Mouse (Mus musculus) neural tube, embryonic 12.5 days (tissue): ENCODE measurements around the gene Adi1. TPM values are rescaled to one million over a fixed set of nuclear protein-coding genes. Genes with fewer than 3 reads are reported as not detected.

Experiments
- ATAC-seq: fragments of 200-750 bp; cut with Nextera tagmentation; 2 replicates; pipeline ENCODE4 v1.8.0; 2017; ENCODE audit warnings: low read depth, mild to moderate bottlenecking, moderate TSS enrichment, moderate library complexity; ENCODE audit not compliant: low FRiP score
- H3K27ac ChIP-seq: fragments of 300-500 bp; sonication (generic); 2 replicates; pipeline ENCODE4 v1.5.1; 2016
- H3K27me3 ChIP-seq: fragments of 300-500 bp; sonication (generic); replicated peaks from 2 replicates; pipeline ENCODE4 v1.6.1; 2016; ENCODE audit warnings: mild to moderate bottlenecking
- H3K36me3 ChIP-seq: fragments of 300-500 bp; sonication (generic); 2 replicates; pipeline ENCODE4 v1.6.1; 2016; ENCODE audit warnings: mild to moderate bottlenecking
- H3K4me1 ChIP-seq: fragments of 300-500 bp; sonication (generic); 2 replicates; pipeline ENCODE4 v1.6.1; 2016
- H3K4me2 ChIP-seq: fragments of 300-500 bp; sonication (generic); replicated peaks from 2 replicates; pipeline ENCODE4 v1.6.1; 2016; ENCODE audit warnings: mild to moderate bottlenecking
- H3K4me3 ChIP-seq: fragments of 300-500 bp; sonication (generic); 2 replicates; pipeline ENCODE4 v1.5.1; 2016
- H3K9ac ChIP-seq: fragments of 300-500 bp; sonication (generic); 2 replicates; pipeline ENCODE4 v1.6.1; 2016; ENCODE audit warnings: mild to moderate bottlenecking
- H3K9me3 ChIP-seq: fragments of 300-500 bp; sonication (generic); 2 replicates; pipeline ENCODE4 v1.6.1; 2016; ENCODE audit warnings: mild to moderate bottlenecking
- WGBS: fragments of 180-500 bp; shearing (Covaris S2); methylation state at CpG from one replicate; pipeline ENCODE4 v1.1.7; 2016; 5-methylcytosine and 5-hydroxymethylcytosine counted together
- polyA plus RNA-seq: library from polyadenylated mRNA; unstranded; fragments of >200 nt; fragmentation: Nextera tagmentation; extraction: Ambion mirVana; gene quantifications from 2 replicates; pipeline ENCODE4 v1.2.1, GENCODE M21; 2016

Gene Adi1
- polyA plus RNA-seq: 35.1 and 36.7 TPM in 2 replicates

DNA sequence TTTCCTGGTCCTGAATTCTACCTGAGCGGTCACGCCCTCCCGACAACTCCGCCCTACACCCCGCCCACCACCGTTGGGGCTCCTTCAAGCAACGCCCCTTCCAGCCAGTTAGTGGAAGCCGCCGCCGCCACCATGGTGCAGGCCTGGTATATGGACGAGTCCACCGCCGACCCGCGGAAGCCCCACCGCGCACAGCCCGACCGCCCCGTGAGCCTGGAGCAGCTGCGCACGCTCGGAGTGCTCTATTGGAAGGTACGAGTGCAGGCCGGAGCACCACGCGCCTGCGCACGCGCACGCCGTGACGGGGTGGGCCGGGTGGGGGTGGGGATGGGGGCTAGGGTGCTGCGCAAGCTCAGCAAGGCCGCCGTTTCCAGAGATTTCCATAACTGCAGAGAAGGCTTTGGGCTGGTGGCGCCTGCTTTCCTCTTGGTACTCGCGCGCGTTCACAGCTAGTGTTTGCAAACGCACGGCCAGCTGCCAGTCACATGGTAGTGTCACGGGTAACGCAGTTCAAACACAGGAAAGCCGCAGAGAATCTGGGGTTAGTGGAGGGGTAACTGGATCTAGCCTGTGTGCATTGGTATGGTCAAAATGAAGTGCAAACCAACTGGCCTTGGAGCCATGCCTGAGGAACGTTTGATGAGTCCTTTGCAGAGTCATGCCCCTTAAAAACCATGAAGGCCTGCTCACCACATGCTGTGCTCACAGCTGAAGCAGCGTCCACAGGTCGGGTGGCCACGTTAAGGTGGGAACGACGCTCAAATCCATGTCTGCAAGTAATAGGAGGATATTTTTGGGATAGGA, at the start of gene Adi1:
TSS of gene Adi1 (plus strand) at position 111 of the 804 bp plus-strand sequence.
- no peaks in the 10 kb centered on the region for H3K36me3 ChIP-seq
- peak; percentile 96 for ATAC-seq
- peak within 1 kb of the TSS; percentile 28 for H3K27ac ChIP-seq
- peak within 1 kb of the TSS; percentile 43 for H3K4me3 ChIP-seq
- no peaks in the 10 kb centered on the region for H3K27me3 ChIP-seq
- H3K4me1 ChIP-seq: peaks cover 8% of the 10 kb centered on the region
- H3K9ac ChIP-seq: peak within 1 kb of the TSS; percentile 52; the same call in 1 of the 2 replicates
- H3K4me2 ChIP-seq: peak within 1 kb of the TSS; percentile 61
- WGBS: 3% methylated on average over 53 of the region's 53 CpGs
- H3K9me3 ChIP-seq: no peaks in the 10 kb centered on the region

DNA sequence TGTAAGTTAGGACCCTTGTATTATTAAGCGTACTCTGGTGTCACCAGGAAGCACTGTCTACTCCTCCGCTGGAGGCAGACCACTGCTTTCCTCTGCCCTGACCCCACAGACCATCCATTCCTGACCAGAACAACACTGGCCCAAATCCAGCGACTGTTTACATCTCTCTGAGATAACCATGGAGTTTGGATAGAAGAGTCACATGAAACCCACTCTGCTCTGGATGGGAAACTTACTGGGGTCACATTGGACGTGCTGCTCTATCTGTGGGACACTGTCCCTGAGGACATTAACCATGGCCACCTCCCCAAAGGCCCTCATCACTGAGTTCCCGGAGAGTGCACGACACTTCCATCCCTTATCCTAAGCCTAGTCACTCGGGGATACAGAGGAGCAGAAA, 49.6 kb upstream of the Adi1 start:
- Histone ChIP-seq H3K27ac (no peak overlapping the region), H3K9ac (no peak overlapping the region), H3K4me3 (no peak overlapping the region), H3K4me1 (no peaks in the 10 kb centered on the region; the same call in 1 of the 2 replicates), H3K27me3 (no peaks in the 10 kb centered on the region), H3K36me3 (peaks cover 26% of the 10 kb centered on the region), H3K4me2 (no peak overlapping the region), H3K9me3 (no peaks in the 10 kb centered on the region)
- WGBS: 85% methylated on average over 7 of the region's 7 CpGs
- ATAC-seq: no peak

- Histone ChIP-seq H3K36me3 (peaks cover 43% of the 10 kb centered on the region), H3K9me3 (no peaks in the 10 kb centered on the region)
Observed at GRCm38 (mm10) chr12:28627092-28627491, 47.9 kb upstream of the Adi1 start.

DNA sequence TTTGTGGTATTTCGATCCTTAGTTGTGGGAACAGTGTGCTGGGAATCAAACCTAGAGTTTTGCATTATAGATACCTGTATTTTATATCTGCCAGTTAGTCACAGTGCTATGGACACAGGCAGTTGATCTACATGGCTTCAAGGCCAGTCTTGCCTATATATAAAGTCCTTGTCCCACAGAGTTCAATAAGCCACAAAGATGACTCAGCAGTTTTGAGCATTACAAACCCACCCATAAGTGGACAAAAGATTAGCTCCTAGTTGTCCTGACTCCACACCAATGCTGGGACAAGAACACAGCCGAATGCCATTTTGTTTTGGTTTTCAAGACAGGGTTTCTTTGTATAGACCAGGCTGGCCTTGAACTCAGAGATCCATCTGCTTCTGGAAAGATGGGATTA, 46.6 kb upstream of the Adi1 start:
- no peak overlapping the region for H3K9ac ChIP-seq
- H3K27me3 ChIP-seq: no peaks in the 10 kb centered on the region
- no peak for ATAC-seq
- H3K4me2 ChIP-seq: no peak overlapping the region
- 98% methylated on average over 2 of the region's 2 CpGs for WGBS
- no peaks in the 10 kb centered on the region for H3K9me3 ChIP-seq
- peaks cover 56% of the 10 kb centered on the region for H3K36me3 ChIP-seq
- H3K4me1 ChIP-seq: 0 out of 2 replicates have a peak, but pooled peaks cover 1% of the 10 kb centered on the region
- no peak overlapping the region for H3K4me3 ChIP-seq
- H3K27ac ChIP-seq: no peak overlapping the region

More at GRCm38 (mm10) chr12:28627092-28627491, 47.9 kb upstream of the Adi1 start:
- no peak for ATAC-seq
- Histone ChIP-seq H3K4me1 (no peaks in the 10 kb centered on the region), H3K4me2 (no peak overlapping the region), H3K27ac (no peak overlapping the region), H3K4me3 (no peak overlapping the region), H3K27me3 (no peaks in the 10 kb centered on the region), H3K9ac (no peak overlapping the region)
- WGBS: 79% methylated on average over 4 of the region's 4 CpGs

- peaks cover 15% of the 10 kb centered on the region for H3K4me1 ChIP-seq
- peaks cover 42% of the 10 kb centered on the region for H3K36me3 ChIP-seq
- no peaks in the 10 kb centered on the region for H3K9me3 ChIP-seq
- H3K27me3 ChIP-seq: no peaks in the 10 kb centered on the region
- peak; percentile 60 for ATAC-seq
- H3K4me3 ChIP-seq: peak overlapping the region; percentile 85
- peak overlapping the region; percentile 54; the same call in 1 of the 2 replicates for H3K27ac ChIP-seq
- peak overlapping the region; percentile 70 for H3K4me2 ChIP-seq
- WGBS: 2% methylated on average over 23 of the region's 23 CpGs
- peak overlapping the region; percentile 99 for H3K9ac ChIP-seq
Observed at GRCm38 (mm10) chr12:28635058-28635534, 39.9 kb upstream of the Adi1 start.

DNA sequence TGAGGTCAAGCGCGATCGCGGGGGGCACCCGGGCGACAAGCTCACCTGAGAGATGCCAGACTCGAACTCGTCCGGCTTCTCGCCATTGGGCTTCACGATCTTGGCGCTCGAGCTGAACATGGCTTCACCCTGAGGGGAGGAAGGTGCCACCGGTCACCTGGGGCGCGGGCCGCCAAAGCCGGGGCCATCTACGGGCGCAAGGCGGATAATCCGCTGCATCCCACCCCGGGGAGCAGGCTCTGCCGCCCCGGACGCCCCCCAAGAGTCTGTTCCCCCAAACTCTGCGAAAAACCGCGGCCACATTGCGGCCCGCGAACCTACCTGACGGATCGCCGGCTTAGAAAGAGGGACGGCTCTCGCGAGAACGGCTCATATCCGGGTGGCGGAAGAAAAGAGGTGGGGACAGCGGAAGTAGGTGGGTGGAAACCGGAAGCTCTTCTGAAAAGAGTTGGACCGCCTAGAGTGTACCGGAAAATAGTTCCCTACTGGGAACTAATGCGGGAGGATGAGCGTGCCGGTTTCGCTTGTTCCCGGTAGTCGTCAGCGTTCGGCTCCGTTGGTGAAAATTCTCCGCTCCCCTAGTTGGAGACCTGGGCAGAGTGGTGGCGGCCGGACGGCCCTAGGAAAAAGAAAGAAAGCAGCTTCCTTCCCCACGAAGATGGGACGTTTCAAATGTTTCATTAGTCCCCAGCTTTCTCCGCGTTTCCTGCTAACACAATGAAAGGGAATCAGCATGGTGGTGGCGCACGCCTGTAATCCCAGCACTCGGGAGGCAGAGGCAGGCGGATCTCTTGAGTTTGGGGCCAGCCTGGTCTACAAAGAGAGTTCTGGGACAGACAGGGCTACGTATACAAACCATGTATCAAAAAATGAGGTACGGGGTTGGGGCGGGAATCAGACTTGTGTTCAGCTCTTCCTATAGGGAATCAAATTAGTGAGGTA, 39.2 kb upstream of the Adi1 start, which contains the start of gene Rps7:
TSS of gene Rps7 (minus strand) at position 419 of the 942 bp plus-strand sequence.
- ATAC-seq: peak; percentile 96
- Histone ChIP-seq H3K36me3 (peaks cover 35% of the 10 kb centered on the region), H3K9me3 (no peaks in the 10 kb centered on the region), H3K27ac (peak within 1 kb of the TSS; percentile 54; the same call in 1 of the 2 replicates), H3K9ac (peak within 1 kb of the TSS; percentile 99), H3K4me2 (peak within 1 kb of the TSS; percentile 70), H3K4me1 (peaks cover 15% of the 10 kb centered on the region), H3K27me3 (no peaks in the 10 kb centered on the region), H3K4me3 (peak within 1 kb of the TSS; percentile 85)
- 6% methylated on average over 69 of the region's 69 CpGs for WGBS

DNA sequence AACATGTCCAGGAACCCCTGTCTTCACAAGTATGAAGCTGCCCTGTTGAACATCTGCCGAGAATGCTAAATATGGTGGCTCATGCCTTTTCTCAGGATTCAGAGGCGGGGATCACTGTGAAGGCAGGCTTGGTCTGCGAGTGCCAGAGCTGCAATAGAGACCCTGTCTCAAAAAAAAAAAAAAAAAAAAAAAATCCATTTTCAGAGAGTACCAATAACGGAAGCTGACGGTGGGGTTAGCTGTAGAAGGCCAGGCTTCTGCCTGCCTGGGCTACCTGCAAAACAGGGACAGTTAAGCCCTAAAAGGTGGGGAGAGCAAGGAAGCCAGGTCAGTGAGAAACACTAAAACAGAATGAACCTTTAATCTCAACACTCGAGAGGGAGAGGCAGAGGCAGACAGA, 38.5 kb upstream of the Adi1 start:
- H3K4me1 ChIP-seq: peaks cover 15% of the 10 kb centered on the region
- H3K9me3 ChIP-seq: no peaks in the 10 kb centered on the region
- H3K9ac ChIP-seq: no peak overlapping the region
- H3K27ac ChIP-seq: no peak overlapping the region
- H3K27me3 ChIP-seq: no peaks in the 10 kb centered on the region
- 89% methylated on average over 6 of the region's 6 CpGs for WGBS
- peak overlapping the region; percentile 58 for H3K4me2 ChIP-seq
- H3K36me3 ChIP-seq: peaks cover 28% of the 10 kb centered on the region
- 0 out of 2 replicates have a peak, but pooled peaks have one; percentile 10 for ATAC-seq
- no peak overlapping the region for H3K4me3 ChIP-seq

DNA sequence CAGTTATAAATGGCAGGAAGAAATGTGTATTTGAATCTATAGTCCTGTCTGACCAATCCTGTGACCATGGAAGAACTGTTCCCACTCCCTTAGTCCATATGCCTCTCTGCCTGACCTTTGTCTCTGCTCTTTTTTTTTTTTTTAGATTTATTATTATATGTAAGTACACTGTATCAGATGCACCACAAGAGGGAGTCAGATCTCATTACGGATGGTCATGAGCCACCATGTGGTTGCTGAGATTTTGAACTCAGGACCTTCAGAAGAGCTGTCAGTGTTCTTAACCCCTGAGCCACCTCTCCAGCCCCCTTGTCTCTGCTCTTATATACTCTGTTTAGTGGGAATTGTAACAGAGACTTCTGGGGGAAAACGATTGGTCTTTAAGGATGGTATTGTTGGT, 36.3 kb upstream of the Adi1 start:
- Histone ChIP-seq H3K27ac (no peak overlapping the region), H3K27me3 (no peaks in the 10 kb centered on the region), H3K4me1 (peaks cover 10% of the 10 kb centered on the region), H3K4me2 (no peak overlapping the region), H3K36me3 (peaks cover 5% of the 10 kb centered on the region), H3K9ac (no peak overlapping the region), H3K9me3 (no peaks in the 10 kb centered on the region), H3K4me3 (no peak overlapping the region)
- 65% methylated on average over 2 of the region's 2 CpGs for WGBS
- ATAC-seq: no peak

DNA sequence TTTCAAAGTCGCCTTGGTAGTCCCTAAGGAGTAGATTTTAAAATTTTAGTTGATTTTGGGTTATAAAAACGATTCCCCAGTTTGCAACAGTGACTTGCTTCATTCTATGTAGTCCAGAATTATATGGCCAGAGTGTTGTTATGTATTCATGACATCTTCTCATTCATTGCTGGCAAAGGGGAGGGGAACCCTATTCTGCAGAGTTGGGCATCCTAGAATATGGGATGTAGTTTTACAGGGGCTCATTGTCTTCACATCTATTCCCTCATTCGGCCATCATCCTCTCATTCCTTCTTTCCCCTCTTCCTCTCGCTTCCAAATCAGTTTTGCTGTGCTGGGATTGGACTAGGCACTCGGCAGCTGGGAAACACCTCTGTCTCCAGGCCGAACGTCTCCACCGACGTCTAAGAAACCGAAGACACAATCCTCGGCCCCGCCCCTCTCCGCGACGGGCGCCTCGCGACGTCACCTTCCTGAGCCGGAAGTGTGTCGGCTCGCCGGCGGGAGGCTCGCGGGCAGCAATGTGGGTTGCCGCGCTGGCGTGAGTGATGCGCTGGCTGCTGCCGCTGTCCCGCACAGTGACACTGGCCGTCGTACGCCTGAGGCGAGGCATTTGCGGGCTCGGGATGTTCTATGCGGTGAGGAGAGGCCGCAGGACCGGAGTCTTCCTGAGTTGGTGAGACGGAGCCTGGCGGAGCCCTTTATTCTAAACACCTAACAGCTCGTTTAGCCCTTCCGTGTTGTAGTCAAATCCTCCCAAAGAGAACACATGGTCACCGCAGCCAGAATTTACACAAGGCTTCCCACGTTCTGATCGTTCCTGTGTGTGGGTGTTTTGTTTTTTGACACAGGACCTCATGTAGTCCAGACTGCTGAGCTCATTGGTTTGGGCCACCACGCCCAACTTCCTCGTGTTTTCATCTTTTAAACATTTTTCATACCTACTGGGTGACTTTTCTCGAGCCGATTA, 25.6 kb upstream of the Adi1 start, which contains the start of gene Rnaseh1:
TSS of gene Rnaseh1 (plus strand) at position 462 of the 970 bp plus-strand sequence.
- Histone ChIP-seq H3K27ac (peak within 1 kb of the TSS; percentile 34; the same call in 1 of the 2 replicates), H3K9me3 (no peaks in the 10 kb centered on the region), H3K4me2 (peak within 1 kb of the TSS; percentile 81), H3K9ac (peak within 1 kb of the TSS; percentile 58), H3K36me3 (peaks cover 13% of the 10 kb centered on the region), H3K4me1 (peaks cover 10% of the 10 kb centered on the region), H3K4me3 (peak within 1 kb of the TSS; percentile 60), H3K27me3 (no peaks in the 10 kb centered on the region)
- ATAC-seq: peak; percentile 91
- 2% methylated on average over 52 of the region's 52 CpGs for WGBS

GRCm38 (mm10) chr12:28662628-28663027, 12.4 kb upstream of the Adi1 start:
- no peak overlapping the region for H3K4me2 ChIP-seq
- H3K4me3 ChIP-seq: no peak overlapping the region
- peaks cover 44% of the 10 kb centered on the region for H3K36me3 ChIP-seq
- H3K9ac ChIP-seq: no peak overlapping the region
- H3K27ac ChIP-seq: no peak overlapping the region
- H3K9me3 ChIP-seq: no peaks in the 10 kb centered on the region
- no peaks in the 10 kb centered on the region for H3K27me3 ChIP-seq
- no peaks in the 10 kb centered on the region for H3K4me1 ChIP-seq
- no peak for ATAC-seq
- 87% methylated on average over 4 of the region's 4 CpGs for WGBS

GRCm38 (mm10) chr12:28666734-28667133, 8.3 kb upstream of the Adi1 start:
- H3K36me3 ChIP-seq: peaks cover 8% of the 10 kb centered on the region; the same call in 1 of the 2 replicates
- H3K27me3 ChIP-seq: no peaks in the 10 kb centered on the region
- H3K27ac ChIP-seq: no peak overlapping the region

More at GRCm38 (mm10) chr12:28666734-28667133, 8.3 kb upstream of the Adi1 start:
- no peak overlapping the region for H3K4me2 ChIP-seq
- H3K9me3 ChIP-seq: no peaks in the 10 kb centered on the region
- H3K9ac ChIP-seq: no peak overlapping the region
- ATAC-seq: no peak
- 91% methylated on average over 4 of the region's 4 CpGs for WGBS
- no peaks in the 10 kb centered on the region for H3K4me1 ChIP-seq
- H3K4me3 ChIP-seq: no peak overlapping the region
